10 mouse cellular contexts compared by ENCODE assay signal in the genomic region with DNA sequence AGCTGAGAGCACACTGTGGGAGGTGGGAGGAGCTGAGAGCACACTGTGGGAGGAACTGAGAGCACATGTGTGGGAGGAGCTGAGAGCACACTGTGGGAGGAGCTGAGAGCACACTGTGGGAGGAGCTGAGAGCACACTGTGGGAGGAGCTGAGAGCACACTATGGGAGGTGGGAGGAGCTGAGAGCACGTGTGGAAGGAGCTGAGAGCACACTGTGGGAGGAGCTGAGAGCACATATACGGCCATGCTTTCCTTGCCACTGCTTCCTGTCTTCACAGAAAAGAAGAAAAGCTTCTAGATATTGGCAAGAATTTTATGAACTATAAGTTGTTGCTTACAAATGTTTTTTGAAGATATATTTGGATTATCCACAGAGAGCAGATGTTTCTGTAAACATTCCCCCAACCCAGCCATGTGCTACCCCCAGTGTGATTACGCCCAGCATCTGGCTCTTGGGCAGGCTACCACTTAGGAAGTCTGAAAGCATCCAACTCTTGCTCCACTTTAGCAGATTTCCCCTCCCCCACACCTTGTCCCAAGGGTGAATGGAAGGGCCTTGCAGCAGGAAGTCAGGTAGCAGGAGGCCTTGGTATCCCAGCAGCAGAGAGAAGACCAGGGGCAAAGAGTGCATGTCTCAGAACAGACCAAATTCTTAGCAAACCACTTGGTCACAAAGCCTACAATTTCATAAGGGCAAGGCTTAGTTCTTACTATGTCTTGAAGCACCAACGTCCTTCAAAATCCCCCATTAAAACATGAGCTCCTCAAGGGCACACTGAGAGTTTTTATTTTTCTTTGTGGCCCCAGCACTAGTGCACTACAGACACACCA.
DNase-seq lines count a peak whose midpoint lies in the region; ATAC-seq and TF ChIP-seq lines count a peak whose summit lies in the region.
"Had no signal": no experiment of that assay in that cellular context is flagged by ENCODE, and none has a peak within 500 bp of the region (broad histone marks: within the 10 kb centered on the region; RNA-seq: fewer than 3 reads in every experiment).

No protein-coding gene starts in this region.

- TF ChIP-seq POLR2A in MEL (IDR thresholded peaks at IDR 0.05; ENCODE audit: control insufficient read depth in 1 of 2, insufficient read depth in 1 of 2, low read depth in 1 of 2, low read length in 2 of 2, poor library complexity in 1 of 2), result no peak

- TF ChIP-seq CTCF in MEL (IDR thresholded peaks at IDR 0.05 in 2 of 3, conservative IDR thresholded peaks at IDR 0.05 in 1 of 3; ENCODE audit: control insufficient read depth in 1 of 3, insufficient read depth in 1 of 3, low read depth in 2 of 3, low read length in 3 of 3, poor library complexity in 1 of 3, severe bottlenecking in 1 of 3), result no peak

- H3K79me2 ChIP-seq in MEL (ENCODE audit: control insufficient read depth, insufficient read depth, low read length, poor library complexity), result no peaks in the 10 kb centered on the region

- no peaks in the 10 kb centered on the region for H3K36me3 ChIP-seq in heart, embryonic 16.5 days (ENCODE audit: control insufficient read depth, insufficient read depth)
- H3K36me3 ChIP-seq in MEL (ENCODE audit: control insufficient read depth in 1 of 2, insufficient read depth in 2 of 2, low read length in 2 of 2), result no peaks in the 10 kb centered on the region
- no peaks in the 10 kb centered on the region for H3K36me3 ChIP-seq in limb, embryonic 13.5 days
- H3K36me3 ChIP-seq: hindbrain, embryonic 15.5 days had no signal

- peaks cover 47% of the 10 kb centered on the region for H3K4me1 ChIP-seq in heart, embryonic 16.5 days (ENCODE audit: control insufficient read depth, insufficient read depth, low read length)
- H3K4me1 ChIP-seq in MEL (ENCODE audit: control insufficient read depth in 1 of 2, insufficient read depth in 2 of 2, low read length in 2 of 2), result no peaks in the 10 kb centered on the region
- peaks cover 77% of the 10 kb centered on the region for H3K4me1 ChIP-seq in limb, embryonic 13.5 days

- no peak for TF ChIP-seq RAD21 in MEL (IDR thresholded peaks at IDR 0.05; ENCODE audit: low read depth, low read length)

- no peak for DNase-seq in heart, postnatal 14 days
- DNase-seq in CD4-positive helper T cell, adult 2 months (ENCODE audit: low read depth, low spot score), result peak; percentile 24
- DNase-seq in MEL (ENCODE audit: low read depth, low spot score), result peak; percentile 3
- DNase-seq in right cerebral cortex, postnatal 36 days (ENCODE audit: low spot score in 2 of 2), result no peak
- no peak for DNase-seq in ovary, adult 18-20 months (ENCODE audit: low spot score)
- DNase-seq: kidney, postnatal 36 days had no signal

- no peak for TF ChIP-seq EP300 in MEL (IDR thresholded peaks at IDR 0.05; ENCODE audit: low read depth in 1 of 2, low read length in 2 of 2)

- intact Hi-C loops in heart, postnatal 14 days (cut with DNase I), result loop anchor here (10.0 kb wide), 1 partner anchor 182 kb away; no protein-coding TSS in a partner anchor

- no peak for ATAC-seq in heart, embryonic 16.5 days (replicated peaks; ENCODE audit: extremely low read depth, insufficient read depth, low FRiP score)
- ATAC-seq in limb, embryonic 13.5 days (ENCODE audit: low FRiP score, low read depth), result no peak
- ATAC-seq: Patski had no signal

- WGBS in heart, embryonic 16.5 days, result 70% methylated on average over 4 of the region's 4 CpGs
- 43% methylated on average over 4 of the region's 4 CpGs for WGBS in limb, embryonic 13.5 days

- peak overlapping the region; percentile 46 for H3K27ac ChIP-seq in heart, embryonic 16.5 days (ENCODE audit: low read length)
- no peak overlapping the region for H3K27ac ChIP-seq in MEL (ENCODE audit: control insufficient read depth, low read depth, low read length)
- peak overlapping the region; percentile 69 for H3K27ac ChIP-seq in limb, embryonic 13.5 days
- H3K27ac ChIP-seq: hindbrain, embryonic 15.5 days had no signal

- no peaks in the 10 kb centered on the region for H3K9me3 ChIP-seq in heart, embryonic 16.5 days (replicated peaks; ENCODE audit: control insufficient read depth, low read length)
- no peaks in the 10 kb centered on the region for H3K9me3 ChIP-seq in MEL (replicated peaks; ENCODE audit: insufficient read depth, low read length)
- H3K9me3 ChIP-seq in limb, embryonic 13.5 days, result no peaks in the 10 kb centered on the region
- H3K9me3 ChIP-seq: hindbrain, embryonic 15.5 days had no signal

- no peak overlapping the region for H3K9ac ChIP-seq in heart, embryonic 16.5 days (ENCODE audit: low read length)
- H3K9ac ChIP-seq in MEL (ENCODE audit: control insufficient read depth, low read depth, low read length, poor library complexity, severe bottlenecking), result no peak overlapping the region
- H3K9ac ChIP-seq in limb, embryonic 13.5 days, result no peak overlapping the region
- H3K9ac ChIP-seq: hindbrain, embryonic 15.5 days had no signal

- no peaks in the 10 kb centered on the region for H3K27me3 ChIP-seq in heart, embryonic 16.5 days (ENCODE audit: control insufficient read depth, insufficient read depth, low read length)
- no peaks in the 10 kb centered on the region for H3K27me3 ChIP-seq in MEL (ENCODE audit: control insufficient read depth in 1 of 2, insufficient read depth in 2 of 2, low read length in 2 of 2)
- no peaks in the 10 kb centered on the region for H3K27me3 ChIP-seq in limb, embryonic 13.5 days
- H3K27me3 ChIP-seq: hindbrain, embryonic 15.5 days; Patski had no signal

- no peak overlapping the region for H3K4me2 ChIP-seq in heart, embryonic 16.5 days (ENCODE audit: low read depth, low read length)
- H3K4me2 ChIP-seq in limb, embryonic 13.5 days (replicated peaks), result no peak overlapping the region
- H3K4me2 ChIP-seq: hindbrain, embryonic 15.5 days had no signal

- no peak overlapping the region for H3K4me3 ChIP-seq in heart, embryonic 16.5 days (ENCODE audit: low read length)
- no peak overlapping the region for H3K4me3 ChIP-seq in MEL (ENCODE audit: control insufficient read depth in 1 of 2, insufficient read depth in 1 of 2, low read depth in 2 of 2, low read length in 2 of 2)
- H3K4me3 ChIP-seq in limb, embryonic 13.5 days, result no peak overlapping the region
- H3K4me3 ChIP-seq: hindbrain, embryonic 15.5 days had no signal

TF ChIP-seq in MEL, 35 proteins besides CTCF, POLR2A, EP300 and RAD21:
- TF ChIP-seq KAT2A (conservative IDR thresholded peaks at IDR 0.05; ENCODE audit: low read depth, low read length) (no peak), ELF1 (IDR thresholded peaks at IDR 0.05; ENCODE audit: low read depth, low read length) (no peak), GATA1 (IDR thresholded peaks at IDR 0.05; ENCODE audit: low read depth, low read length) (no peak)
TF ChIP-seq in MEL: peak in this region for 0.

Comparison
In these comparisons a context has a peak if more than half of its experiments do, and no peak if none do; other contexts are left out.
1. DNase-seq: peak in CD4-positive helper T cell, adult 2 months (single experiment) and MEL (single experiment); none in heart, postnatal 14 days (0 of 2), right cerebral cortex, postnatal 36 days (0 of 2) and ovary, adult 18-20 months (single experiment).